Mouse (Mus musculus) thymus, adult 2 months (tissue): Measurements from ENCODE around the gene Fam189b.
"Not testable (repeated sequence)": the region's sequence is repeated elsewhere in the genome, so short reads cannot be mapped to it uniquely, and the experiment has no call there.

Source experiments
- CTCF ChIP-seq: fragments of 200-500 bp; IDR thresholded peaks from 2 replicates; pipeline ENCODE4 v1.5.1; 2012; ENCODE audit warnings: mild to moderate bottlenecking, control low read depth, low read length, moderate library complexity, borderline replicate concordance; ENCODE audit not compliant: control insufficient read depth, poor library complexity, insufficient read depth; ENCODE audit errors: extremely low read depth
- POLR2A ChIP-seq: fragments of 200-500 bp; IDR thresholded peaks from 2 replicates; pipeline ENCODE4 v1.6.1; 2012; ENCODE audit warnings: mild to moderate bottlenecking, low read length, control low read depth, moderate library complexity; ENCODE audit not compliant: control insufficient read depth, poor library complexity, insufficient read depth; ENCODE audit errors: extremely low read depth

DNA sequence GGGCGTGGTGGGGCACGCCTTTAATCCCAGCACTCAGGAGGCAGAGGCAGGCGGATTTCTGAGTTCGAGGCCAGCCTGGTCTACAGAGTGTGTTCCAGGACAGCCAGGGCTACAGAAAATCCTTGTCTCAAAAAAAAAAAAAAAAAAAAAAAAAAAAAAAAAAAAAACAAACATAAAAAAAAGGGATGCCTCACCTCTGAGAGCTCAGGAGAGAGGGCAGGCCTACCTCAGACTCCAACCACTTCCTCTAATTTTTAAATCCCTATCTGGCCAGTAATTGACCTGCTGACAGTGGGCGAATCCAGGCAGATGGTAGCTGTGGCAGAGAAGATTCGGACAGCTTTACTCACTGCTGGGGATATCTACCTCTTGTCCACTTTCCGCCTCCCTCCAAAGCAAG, 33.5 kb downstream of the Fam189b start:
- not testable (repeated sequence) for TF ChIP-seq POLR2A, CTCF
